ENCODE assay signal across 31 mouse cellular contexts in the genomic region with DNA sequence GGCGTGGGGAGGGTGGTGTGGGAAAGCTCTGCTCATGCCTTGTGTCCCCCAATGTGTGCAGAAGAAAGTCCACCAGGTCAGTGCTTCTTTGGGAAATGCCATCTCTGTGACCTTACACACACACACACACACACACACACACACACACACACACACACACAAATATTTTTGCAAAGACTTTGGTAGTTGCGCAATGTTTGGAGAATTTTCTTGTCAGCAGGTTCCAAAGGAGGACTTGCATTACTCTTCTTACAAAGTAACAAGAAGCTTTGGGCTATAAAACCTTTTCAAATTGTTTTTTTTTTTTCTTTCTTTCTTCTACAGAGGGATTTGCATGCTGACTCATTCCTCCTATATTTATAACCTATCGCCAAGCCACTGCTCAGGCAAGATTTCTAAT. TPM values are rescaled to one million over a fixed set of nuclear protein-coding genes. Genes with fewer than 3 reads are reported as not detected.
DNase-seq lines count a peak whose midpoint lies in the region; ATAC-seq and TF ChIP-seq lines count a peak whose summit lies in the region.
"Had no signal": no experiment of that assay in that cellular context is flagged by ENCODE, and none has a peak within 500 bp of the region (broad histone marks: within the 10 kb centered on the region; RNA-seq: fewer than 3 reads in every experiment).

No protein-coding gene starts in this region.

- H3K4me2 ChIP-seq in lung, embryonic 14.5 days: no peak overlapping the region
- H3K4me2 ChIP-seq in myocyte (ENCODE audit: low read depth): no peak overlapping the region
- H3K4me2 ChIP-seq: heart, embryonic 13.5 days; hindbrain, embryonic 15.5 days; intestine, embryonic 15.5 days; limb, embryonic 13.5 days; liver, embryonic 15.5 days; midbrain, embryonic 11.5 days had no signal

- H3K9ac ChIP-seq in lung, embryonic 14.5 days: no peak overlapping the region
- H3K9ac ChIP-seq: heart, embryonic 13.5 days; hindbrain, embryonic 15.5 days; intestine, embryonic 15.5 days; limb, embryonic 13.5 days; liver, embryonic 15.5 days had no signal

- no peaks in the 10 kb centered on the region for H3K36me3 ChIP-seq in lung, embryonic 14.5 days (ENCODE audit: insufficient read depth)
- H3K36me3 ChIP-seq in C2C12 (ENCODE audit: control insufficient read depth, insufficient read depth) (no peaks in the 10 kb centered on the region), myocyte (ENCODE audit: control insufficient read depth, insufficient read depth) (no peaks in the 10 kb centered on the region)
- H3K36me3 ChIP-seq: heart, embryonic 13.5 days; hindbrain, embryonic 15.5 days; intestine, embryonic 15.5 days; limb, embryonic 13.5 days; liver, embryonic 15.5 days had no signal

- no peak overlapping the region for H3ac ChIP-seq in C2C12 (ENCODE audit: control insufficient read depth, insufficient read length, low read depth)
- H3ac ChIP-seq in myocyte (ENCODE audit: control insufficient read depth, insufficient read length): no peak overlapping the region

- ATAC-seq in lung, embryonic 14.5 days (ENCODE audit: insufficient read depth): no peak
- ATAC-seq in cerebellum, adult (ENCODE audit: insufficient number of reproducible peaks, low FRiP score, low TSS enrichment): no peak
- ATAC-seq in megakaryocyte, adult 5-6 weeks (ENCODE audit: poor library complexity, severe bottlenecking): no peak
- ATAC-seq: intestine, embryonic 15.5 days; lung, postnatal 0 days had no signal

- H3K27me3 ChIP-seq in lung, embryonic 14.5 days (ENCODE audit: insufficient read depth, low read length): no peaks in the 10 kb centered on the region; the same call in 1 of the 2 replicates
- H3K27me3 ChIP-seq in C2C12 (ENCODE audit: control insufficient read depth, insufficient read depth, insufficient read length) (no peaks in the 10 kb centered on the region), myocyte (ENCODE audit: control insufficient read depth, insufficient read depth, insufficient read length) (no peaks in the 10 kb centered on the region)
- H3K27me3 ChIP-seq: heart, embryonic 13.5 days; hindbrain, embryonic 15.5 days; intestine, embryonic 15.5 days; liver, embryonic 15.5 days had no signal

- no peaks in the 10 kb centered on the region for H3K79me2 ChIP-seq in C2C12 (ENCODE audit: control insufficient read depth, insufficient read depth)
- no peaks in the 10 kb centered on the region for H3K79me2 ChIP-seq in myocyte (ENCODE audit: control insufficient read depth, insufficient read depth)

- H3K4me1 ChIP-seq in lung, embryonic 14.5 days (ENCODE audit: insufficient read depth): no peaks in the 10 kb centered on the region
- H3K4me1 ChIP-seq: intestine, embryonic 15.5 days; liver, embryonic 15.5 days had no signal

- peak; percentile 15 for DNase-seq in lung, embryonic 14.5 days
- no peak for DNase-seq in lung, adult 18-20 months
- peak; percentile 73 for DNase-seq in NIH3T3 (ENCODE audit: low read depth)
- DNase-seq: cerebellum, adult 2 months; cerebellum, postnatal 25 days; embryo, embryonic 11 days; gastrocnemius, postnatal 25 days; heart, adult 18-20 months; heart, postnatal 14 days; kidney, adult 8-10 months; kidney, postnatal 14 days; thymus, adult 2 months; thymus, postnatal 4 days had no signal

- no peak for TF ChIP-seq POLR2A in myocyte (IDR thresholded peaks at IDR 0.05; ENCODE audit: insufficient read length, low read depth)

- no peak for TF ChIP-seq CTCF in lung, embryonic 14.5 days (IDR thresholded peaks at IDR 0.05; ENCODE audit: low read depth)
- TF ChIP-seq CTCF in C2C12 (IDR thresholded peaks at IDR 0.05; ENCODE audit: control insufficient read depth, insufficient read depth, insufficient read length): no peak

- WGBS in lung, embryonic 14.5 days: 94% methylated on average over 3 of the region's 3 CpGs

- no peaks in the 10 kb centered on the region for H3K79me3 ChIP-seq in C2C12 (ENCODE audit: low read depth)

- H3K4me3 ChIP-seq in lung, embryonic 14.5 days (ENCODE audit: low read depth, low read length): no peak overlapping the region
- H3K4me3 ChIP-seq in C2C12 (ENCODE audit: insufficient read depth, poor library complexity, severe bottlenecking): no peak overlapping the region
- no peak overlapping the region for H3K4me3 ChIP-seq in myocyte
- H3K4me3 ChIP-seq: heart, embryonic 13.5 days; hindbrain, embryonic 15.5 days; intestine, embryonic 15.5 days; limb, embryonic 13.5 days; liver, embryonic 15.5 days had no signal

- no peak overlapping the region for H3K27ac ChIP-seq in lung, embryonic 14.5 days (ENCODE audit: low read depth)
- H3K27ac ChIP-seq: heart, embryonic 13.5 days; hindbrain, embryonic 15.5 days; intestine, embryonic 15.5 days; limb, embryonic 13.5 days; liver, embryonic 15.5 days; macrophage; stomach, postnatal 0 days had no signal

- H3K9me3 ChIP-seq in lung, embryonic 14.5 days (ENCODE audit: low read depth, low read length): no peaks in the 10 kb centered on the region
- H3K9me3 ChIP-seq: heart, embryonic 13.5 days; hindbrain, embryonic 15.5 days; intestine, embryonic 15.5 days; limb, embryonic 13.5 days; liver, embryonic 15.5 days had no signal

TF ChIP-seq in C2C12, 6 proteins besides CTCF, POLR2A, EP300 and RAD21:
- TF ChIP-seq CEBPB (IDR thresholded peaks at IDR 0.05; ENCODE audit: low read depth) (peak; percentile 90), FOSL1 (IDR thresholded peaks at IDR 0.05; ENCODE audit: insufficient read depth, low read length, poor library complexity, severe bottlenecking) (no peak), USF1 (IDR thresholded peaks at IDR 0.05; ENCODE audit: low read depth) (no peak), MYOD1 (IDR thresholded peaks at IDR 0.05; ENCODE audit: control insufficient read depth, insufficient read length, low read depth) (no peak), MAX (IDR thresholded peaks at IDR 0.05) (no peak), MYOG (IDR thresholded peaks at IDR 0.05; ENCODE audit: control insufficient read depth, extremely low read depth, insufficient read length) (no peak)

TF ChIP-seq in myocyte, 11 proteins besides CTCF, POLR2A, EP300 and RAD21:
- peak; percentile 91 for TF ChIP-seq CEBPB (IDR thresholded peaks at IDR 0.05; ENCODE audit: insufficient read depth, poor library complexity, severe bottlenecking)
- TF ChIP-seq MYOD1 (IDR thresholded peaks at IDR 0.05; ENCODE audit: control insufficient read depth in 1 of 3, insufficient read length in 2 of 3, low read depth in 2 of 3): no peak
- no peak for TF ChIP-seq E2F4 (IDR thresholded peaks at IDR 0.05; ENCODE audit: insufficient read depth)
- TF ChIP-seq POLR2AphosphoS2 (IDR thresholded peaks at IDR 0.05; ENCODE audit: insufficient read length, low read depth): no peak
- no peak for TF ChIP-seq REST (IDR thresholded peaks at IDR 0.05; ENCODE audit: insufficient read depth, insufficient read length)
- TF ChIP-seq MYOG (IDR thresholded peaks at IDR 0.05; ENCODE audit: control insufficient read depth in 1 of 3, insufficient read depth in 1 of 3, insufficient read length in 2 of 3, low read depth in 2 of 3): no peak
- no peak for TF ChIP-seq USF1 (IDR thresholded peaks at IDR 0.05; ENCODE audit: low read depth)

RNA-seq across cellular contexts. Expression of gene Npvf, which starts 59.1 kb away (rescaled TPM):
- not detected in 2 replicates for polyA plus RNA-seq in lung, embryonic 14.5 days (2014; fragmentation: Nextera tagmentation; extraction: Ambion mirVana)
- polyA plus RNA-seq in C2C12 (2012; fragmentation: generic; extraction: Trizol) (not detected), myocyte (2012; fragmentation: generic; extraction: Trizol) (not detected)
- not detected in 2 replicates for total RNA-seq in megakaryocyte, adult 5-6 weeks (2015)
- total RNA-seq in megakaryocyte, adult 5-6 weeks (2017): not detected in 2 replicates
- total RNA-seq: adrenal gland, adult 18-20 months; adrenal gland, postnatal 4 days; gastrocnemius, postnatal 25 days; heart, adult 18-20 months; heart, postnatal 14 days; layer of hippocampus, adult 18-20 months; layer of hippocampus, postnatal 25 days had no signal
- polyA plus RNA-seq: forebrain, embryonic 11.5 days; heart, embryonic 13.5 days; intestine, embryonic 15.5 days; liver, embryonic 15.5 days; lung, postnatal 0 days; midbrain, embryonic 11.5 days; stomach, postnatal 0 days; thymus, adult 2 months had no signal

Comparison
In these comparisons a context has a peak if more than half of its experiments do, and no peak if none do; other contexts are left out.
1. DNase-seq: peak in lung, embryonic 14.5 days (single experiment) and NIH3T3 (single experiment); none in lung, adult 18-20 months (0 of 2).